In genomic region chr2:130767483-130767882, GRCm38 (mm10) we compare ENCODE assay signal across 9 mouse cellular contexts.
DNase-seq lines count a peak whose midpoint lies in the region; ATAC-seq and TF ChIP-seq lines count a peak whose summit lies in the region.
"Had no signal": no experiment of that assay in that cellular context is flagged by ENCODE, and none has a peak within 500 bp of the region (broad histone marks: within the 10 kb centered on the region; RNA-seq: fewer than 3 reads in every experiment).

No protein-coding gene starts in this region.

- H3K36me3 ChIP-seq in kidney, postnatal 0 days (ENCODE audit: insufficient read depth, low read length): peaks cover 67% of the 10 kb centered on the region

- 46% methylated on average over 2 of the region's 2 CpGs for WGBS in kidney, postnatal 0 days

- no peaks in the 10 kb centered on the region for H3K9me3 ChIP-seq in kidney, postnatal 0 days (replicated peaks; ENCODE audit: low read length)
- H3K9me3 ChIP-seq: megakaryocyte, embryonic 14.5 days had no signal

- peak; percentile 57 for TF ChIP-seq CTCF in kidney, postnatal 0 days (IDR thresholded peaks at IDR 0.05; ENCODE audit: low read depth)
- TF ChIP-seq CTCF in Patski (IDR thresholded peaks at IDR 0.05): peak; percentile 60

- CTCF ChIA-PET in Patski (lab: Charles Lee): interaction anchor here (1.0 to 2.1 kb wide), 8 partner anchors 9 to 204 kb away, joined by 3 to 7 read pairs (median 4); partner anchors contain the start of gene Mrps26

- peak; percentile 58 for DNase-seq in kidney, postnatal 0 days (ENCODE audit: low spot score)
- DNase-seq in kidney, postnatal 36 days: no peak
- DNase-seq in CD4-positive, CD25-positive, alpha-beta regulatory T cell, adult 2 months (ENCODE audit: low read depth, low spot score): peak; percentile 21
- no peak for DNase-seq in Patski (ENCODE audit: low read depth, low spot score)
- DNase-seq in MN1 (ENCODE audit: low spot score): no peak
- DNase-seq in T-cell, adult 2 months (ENCODE audit: low spot score): no peak
- DNase-seq: heart, postnatal 36 days had no signal

- no peak overlapping the region for H3K4me2 ChIP-seq in kidney, postnatal 0 days (ENCODE audit: low read length)

- H3K27me3 ChIP-seq in kidney, postnatal 0 days (ENCODE audit: insufficient read depth, low read length): no peaks in the 10 kb centered on the region
- H3K27me3 ChIP-seq in Patski: no peaks in the 10 kb centered on the region
- H3K27me3 ChIP-seq: megakaryocyte, embryonic 14.5 days had no signal

- no peaks in the 10 kb centered on the region for H3K4me1 ChIP-seq in kidney, postnatal 0 days (replicated peaks; ENCODE audit: insufficient read depth, low read length)

- in situ Hi-C loops in Patski (cut with MboI; ENCODE audit: low pct_unique_long_range_greater_than_20kb): loop anchor here (10.0 kb wide), 1 partner anchor 153 kb away; no protein-coding TSS in a partner anchor

- POLR2A ChIA-PET in Patski (lab: Charles Lee): no interaction called here

- no peak overlapping the region for H3K9ac ChIP-seq in kidney, postnatal 0 days (ENCODE audit: low read depth, low read length)

- no peak overlapping the region for H3K4me3 ChIP-seq in kidney, postnatal 0 days (replicated peaks; ENCODE audit: low read depth, low read length)
- H3K4me3 ChIP-seq: megakaryocyte, embryonic 14.5 days had no signal

- peak; percentile 54; the same call in 1 of the 2 replicates for ATAC-seq in kidney, postnatal 0 days (replicated peaks; ENCODE audit: low FRiP score, low read depth)
- peak; percentile 57 for ATAC-seq in Patski
- peak; percentile 61 for ATAC-seq in megakaryocyte progenitor cell, adult 5-6 weeks (replicated peaks; ENCODE audit: poor library complexity)

- H3K27ac ChIP-seq in kidney, postnatal 0 days: no peak overlapping the region

Comparison
In these comparisons a context has a peak if more than half of its experiments do, and no peak if none do; other contexts are left out.
1. DNase-seq: peak in kidney, postnatal 0 days (single experiment) and CD4-positive, CD25-positive, alpha-beta regulatory T cell, adult 2 months (single experiment); none in kidney, postnatal 36 days (0 of 2), Patski (single experiment), MN1 (single experiment) and T-cell, adult 2 months (single experiment).
2. Peak in every context shown above with its lines, with median percentiles within 50 percentile points of each other: ATAC-seq.